Mouse (Mus musculus): ENCODE results near the gene Pitpnc1. TPM values are rescaled to one million over a fixed set of nuclear protein-coding genes. Genes with fewer than 3 reads are reported as not detected.

The Pitpnc1 gene
- polyA plus RNA-seq, 1 experiment = 18.5 TPM

GRCm38 (mm10) chr11:107241678-107242077, 228.8 kb downstream of the Pitpnc1 start:
- no peak overlapping the region for H3K4me3 ChIP-seq (ENCODE audit: insufficient read depth, low read depth, low read length)
- no peaks in the 10 kb centered on the region for H3K36me3 ChIP-seq (ENCODE audit: control insufficient read depth, insufficient read depth, low read length)
- no peak overlapping the region for H3K27ac ChIP-seq (ENCODE audit: insufficient read depth, low read depth, low read length)
- no peaks in the 10 kb centered on the region; the same call in 1 of the 2 replicates for H3K4me1 ChIP-seq (ENCODE audit: control insufficient read depth, insufficient read depth, low read length)
- DNase-seq = peak; percentile 34
- WGBS = 66% methylated on average over 7 of the region's 7 CpGs
- no peaks in the 10 kb centered on the region for H3K27me3 ChIP-seq (replicated peaks; ENCODE audit: control insufficient read depth, insufficient read depth, low read length)
- no peak for TF ChIP-seq CTCF (conservative IDR thresholded peaks at IDR 0.05; ENCODE audit: insufficient read depth, insufficient read length, low read depth, low read length)
- TF ChIP-seq POLR2A (IDR thresholded peaks at IDR 0.05; ENCODE audit: low read depth, low read length) = no peak

- TF ChIP-seq POLR2A (IDR thresholded peaks at IDR 0.05; ENCODE audit: low read depth, low read length) = no peak
- no peak for TF ChIP-seq CTCF (conservative IDR thresholded peaks at IDR 0.05; ENCODE audit: insufficient read depth, insufficient read length, low read depth, low read length)
- Histone ChIP-seq H3K4me3 (ENCODE audit: insufficient read depth, low read depth, low read length) (no peak overlapping the region), H3K4me1 (ENCODE audit: control insufficient read depth, insufficient read depth, low read length) (no peaks in the 10 kb centered on the region; the same call in 1 of the 2 replicates), H3K27me3 (replicated peaks; ENCODE audit: control insufficient read depth, insufficient read depth, low read length) (no peaks in the 10 kb centered on the region), H3K27ac (ENCODE audit: insufficient read depth, low read depth, low read length) (no peak overlapping the region), H3K36me3 (ENCODE audit: control insufficient read depth, insufficient read depth, low read length) (no peaks in the 10 kb centered on the region)
- 93% methylated on average over 6 of the region's 6 CpGs for WGBS
- no peak for DNase-seq
These were observed 232.0 kb downstream of the Pitpnc1 start for GRCm38 (mm10) chr11:107238506-107238905.

- no peak overlapping the region for H3K4me3 ChIP-seq (ENCODE audit: insufficient read depth, low read depth, low read length)
- H3K36me3 ChIP-seq (ENCODE audit: control insufficient read depth, insufficient read depth, low read length) = no peaks in the 10 kb centered on the region; the same call in 1 of the 2 replicates
- TF ChIP-seq CTCF (conservative IDR thresholded peaks at IDR 0.05; ENCODE audit: insufficient read depth, insufficient read length, low read depth, low read length) = no peak
- TF ChIP-seq POLR2A (IDR thresholded peaks at IDR 0.05; ENCODE audit: low read depth, low read length) = no peak
- no peaks in the 10 kb centered on the region for H3K27me3 ChIP-seq (replicated peaks; ENCODE audit: control insufficient read depth, insufficient read depth, low read length)
- H3K27ac ChIP-seq (ENCODE audit: insufficient read depth, low read depth, low read length) = no peak overlapping the region
- WGBS = 93% methylated on average over 4 of the region's 4 CpGs
- no peaks in the 10 kb centered on the region; the same call in 1 of the 2 replicates for H3K4me1 ChIP-seq (ENCODE audit: control insufficient read depth, insufficient read depth, low read length)
- DNase-seq = no peak
These were observed 233.0 kb downstream of the Pitpnc1 start for GRCm38 (mm10) chr11:107237532-107237931.

- WGBS = 77% methylated on average over 5 of the region's 5 CpGs
- DNase-seq = no peak
These were observed 237.1 kb downstream of the Pitpnc1 start for GRCm38 (mm10) chr11:107233252-107233890.

GRCm38 (mm10) chr11:107230128-107230527, 240.4 kb downstream of the Pitpnc1 start:
- Histone ChIP-seq H3K4me1 (ENCODE audit: control insufficient read depth, insufficient read depth, low read length) (no peaks in the 10 kb centered on the region), H3K27ac (ENCODE audit: insufficient read depth, low read depth, low read length) (no peak overlapping the region), H3K27me3 (replicated peaks; ENCODE audit: control insufficient read depth, insufficient read depth, low read length) (no peaks in the 10 kb centered on the region), H3K4me3 (ENCODE audit: insufficient read depth, low read depth, low read length) (no peak overlapping the region), H3K36me3 (ENCODE audit: control insufficient read depth, insufficient read depth, low read length) (peaks cover 2% of the 10 kb centered on the region)
- 62% methylated on average over 10 of the region's 10 CpGs for WGBS
- DNase-seq = no peak
- TF ChIP-seq POLR2A (IDR thresholded peaks at IDR 0.05; ENCODE audit: low read depth, low read length) = no peak
- TF ChIP-seq CTCF (conservative IDR thresholded peaks at IDR 0.05; ENCODE audit: insufficient read depth, insufficient read length, low read depth, low read length) = no peak

More at GRCm38 (mm10) chr11:107233252-107233890, 237.1 kb downstream of the Pitpnc1 start:
- Histone ChIP-seq H3K4me1 (ENCODE audit: control insufficient read depth, insufficient read depth, low read length) (no peaks in the 10 kb centered on the region), H3K27ac (ENCODE audit: insufficient read depth, low read depth, low read length) (no peak overlapping the region), H3K36me3 (ENCODE audit: control insufficient read depth, insufficient read depth, low read length) (no peaks in the 10 kb centered on the region; the same call in none of the 2 replicates), H3K4me3 (ENCODE audit: insufficient read depth, low read depth, low read length) (no peak overlapping the region), H3K27me3 (replicated peaks; ENCODE audit: control insufficient read depth, insufficient read depth, low read length) (no peaks in the 10 kb centered on the region)
- TF ChIP-seq POLR2A (IDR thresholded peaks at IDR 0.05; ENCODE audit: low read depth, low read length) (no peak), CTCF (conservative IDR thresholded peaks at IDR 0.05; ENCODE audit: insufficient read depth, insufficient read length, low read depth, low read length) (no peak)

GRCm38 (mm10) chr11:107226431-107226830, 244.1 kb downstream of the Pitpnc1 start:
- WGBS = 92% methylated on average over 1 of the region's 1 CpGs
- Histone ChIP-seq H3K36me3 (ENCODE audit: control insufficient read depth, insufficient read depth, low read length) (peaks cover 2% of the 10 kb centered on the region), H3K27ac (ENCODE audit: insufficient read depth, low read depth, low read length) (no peak overlapping the region), H3K4me3 (ENCODE audit: insufficient read depth, low read depth, low read length) (no peak overlapping the region), H3K27me3 (replicated peaks; ENCODE audit: control insufficient read depth, insufficient read depth, low read length) (no peaks in the 10 kb centered on the region), H3K4me1 (ENCODE audit: control insufficient read depth, insufficient read depth, low read length) (no peaks in the 10 kb centered on the region)
- DNase-seq = no peak
- TF ChIP-seq POLR2A (IDR thresholded peaks at IDR 0.05; ENCODE audit: low read depth, low read length) = no peak
- no peak for TF ChIP-seq CTCF (conservative IDR thresholded peaks at IDR 0.05; ENCODE audit: insufficient read depth, insufficient read length, low read depth, low read length)

- no peak for TF ChIP-seq CTCF (conservative IDR thresholded peaks at IDR 0.05; ENCODE audit: insufficient read depth, insufficient read length, low read depth, low read length)
- TF ChIP-seq POLR2A (IDR thresholded peaks at IDR 0.05; ENCODE audit: low read depth, low read length) = no peak
- DNase-seq = no peak
- no peaks in the 10 kb centered on the region for H3K27me3 ChIP-seq (replicated peaks; ENCODE audit: control insufficient read depth, insufficient read depth, low read length)
- H3K4me3 ChIP-seq (ENCODE audit: insufficient read depth, low read depth, low read length) = no peak overlapping the region
- no peaks in the 10 kb centered on the region for H3K4me1 ChIP-seq (ENCODE audit: control insufficient read depth, insufficient read depth, low read length)
- H3K36me3 ChIP-seq (ENCODE audit: control insufficient read depth, insufficient read depth, low read length) = peaks cover 2% of the 10 kb centered on the region
- H3K27ac ChIP-seq (ENCODE audit: insufficient read depth, low read depth, low read length) = no peak overlapping the region
- WGBS = 94% methylated on average over 10 of the region's 10 CpGs
These were observed 244.5 kb downstream of the Pitpnc1 start for GRCm38 (mm10) chr11:107226013-107226412.
